Mouse (Mus musculus) retina, postnatal 1 day (tissue): ENCODE results near the gene Ica1.

ENCODE experiments used
- DNase-seq: peaks from one replicate; pipeline ENCODE4 v3.0.0-alpha.2; 2012

Ica1 gene

GRCm38 (mm10) chr6:8741659-8742058 is 36.6 kb downstream of the Ica1 start:
- DNase-seq, result peak; percentile 8

DNA sequence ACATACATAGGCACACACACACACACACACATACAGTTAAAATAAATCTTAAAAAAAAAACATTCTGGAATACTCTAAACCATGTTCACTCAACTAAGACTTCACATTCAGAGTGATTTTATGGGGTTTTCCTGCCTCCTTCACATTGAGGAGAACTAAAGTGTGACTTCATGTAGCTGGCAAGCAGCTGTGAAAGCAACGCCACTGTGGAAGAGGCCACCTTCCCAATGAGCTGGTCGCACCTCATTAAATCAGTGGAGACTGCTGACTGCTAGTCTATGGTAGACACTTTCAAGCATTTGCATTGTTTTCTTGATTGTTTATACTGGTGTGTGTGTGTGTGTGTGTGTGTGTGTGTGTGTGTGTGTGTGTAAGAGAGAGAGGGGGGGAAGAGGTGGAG is 38.2 kb downstream of the Ica1 start:
- DNase-seq, result no peak

GRCm38 (mm10) chr6:8738396-8738795 is 39.9 kb downstream of the Ica1 start:
- DNase-seq, result peak; percentile 18

GRCm38 (mm10) chr6:8736493-8736820 is 41.8 kb downstream of the Ica1 start:
- DNase-seq, result no peak

- peak; percentile 83 for DNase-seq
Measured at GRCm38 (mm10) chr6:8735657-8736492, 42.4 kb downstream of the Ica1 start.

GRCm38 (mm10) chr6:8735044-8735443 is 43.2 kb downstream of the Ica1 start:
- DNase-seq, result no peak

GRCm38 (mm10) chr6:8732492-8732891 is 45.8 kb downstream of the Ica1 start:
- DNase-seq, result peak; percentile 16

GRCm38 (mm10) chr6:8731656-8732191 is 46.6 kb downstream of the Ica1 start:
- peak; percentile 60 for DNase-seq

GRCm38 (mm10) chr6:8730433-8730832 is 47.9 kb downstream of the Ica1 start:
- DNase-seq, result no peak

GRCm38 (mm10) chr6:8727806-8728205 is 50.5 kb downstream of the Ica1 start:
- no peak for DNase-seq

DNA sequence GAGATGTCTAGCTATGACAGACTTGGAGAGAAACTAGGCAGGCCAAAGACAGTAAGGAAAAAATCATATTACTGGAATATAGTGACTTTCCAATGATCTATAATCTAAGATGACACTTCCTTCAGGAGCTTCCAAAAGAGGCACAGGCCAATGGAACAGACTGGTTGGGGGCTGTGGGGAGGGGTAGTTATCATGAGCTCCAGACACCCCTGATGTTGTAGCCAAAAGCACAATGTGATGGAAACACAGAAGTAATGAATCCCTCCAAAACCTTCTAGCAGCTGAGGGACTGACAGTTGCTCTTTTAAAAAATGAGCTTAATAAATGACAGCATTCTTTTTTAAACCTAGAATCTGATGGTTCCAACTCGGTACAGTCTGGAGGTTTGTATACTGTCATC is 52.7 kb downstream of the Ica1 start:
- DNase-seq, result no peak

- DNase-seq, result no peak
Measured at GRCm38 (mm10) chr6:8719692-8720091, 58.6 kb downstream of the Ica1 start.

DNA sequence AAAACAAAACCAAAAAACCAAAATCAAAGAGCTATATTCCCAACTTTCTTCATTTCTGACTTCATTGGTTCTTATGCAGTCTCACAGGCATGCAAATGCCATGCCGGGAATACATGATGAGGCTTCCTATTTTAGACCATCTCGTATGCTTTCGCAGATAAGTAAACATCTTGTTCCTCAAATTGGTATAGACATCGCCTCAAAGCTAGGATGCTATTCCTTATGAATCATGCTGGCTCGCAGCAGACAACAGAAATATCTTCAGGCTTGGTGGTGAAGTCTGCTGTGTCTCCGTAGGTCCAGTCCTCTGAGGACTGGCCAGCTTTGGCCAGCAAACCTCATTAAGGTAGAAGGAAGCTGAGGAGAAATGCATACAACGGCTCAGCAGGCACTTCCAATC is 60.3 kb downstream of the Ica1 start:
- DNase-seq, result no peak

- no peak for DNase-seq
Measured at GRCm38 (mm10) chr6:8716539-8716938, 61.7 kb downstream of the Ica1 start.

GRCm38 (mm10) chr6:8711246-8711645 is 67.0 kb downstream of the Ica1 start:
- no peak for DNase-seq

GRCm38 (mm10) chr6:8694636-8695514 is 83.4 kb downstream of the Ica1 start:
- peak; percentile 29 for DNase-seq

DNA sequence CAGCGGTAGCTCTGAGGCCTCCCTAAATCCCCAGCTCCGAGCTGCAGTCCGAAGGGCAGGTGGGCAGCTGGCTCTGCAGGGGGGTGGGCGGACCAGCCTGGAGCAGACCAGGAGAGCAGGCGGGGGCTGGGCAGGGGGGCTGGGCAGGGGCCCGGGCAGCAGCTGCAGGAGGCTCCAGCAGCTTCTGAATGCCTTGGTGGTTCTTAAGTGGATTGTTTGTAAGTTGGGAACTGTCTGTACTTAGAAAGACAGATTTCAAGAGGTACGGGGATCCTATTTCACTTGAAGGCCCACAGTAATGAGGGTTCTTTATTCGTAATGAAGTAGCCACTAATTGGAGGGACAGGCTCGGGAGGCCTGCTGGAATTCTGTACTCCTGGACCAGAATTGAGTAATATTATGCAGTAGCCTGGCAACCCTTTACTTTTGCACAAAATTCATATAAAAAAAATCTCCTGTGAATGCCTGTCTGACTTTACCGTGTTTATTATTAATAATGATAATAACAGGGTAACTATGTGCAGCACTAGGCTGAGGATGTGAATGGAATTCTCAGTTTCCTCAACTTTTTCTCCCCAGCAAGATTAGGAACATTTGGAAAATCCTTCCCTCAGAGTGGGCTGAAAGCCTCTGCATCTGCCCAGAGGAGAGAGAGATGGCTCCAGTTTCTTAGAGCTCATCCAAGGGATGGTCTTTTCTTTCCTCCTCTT is 84.2 kb downstream of the Ica1 start:
- peak; percentile 50 for DNase-seq

- DNase-seq, result peak; percentile 23
Measured at GRCm38 (mm10) chr6:8693141-8693881, 85.0 kb downstream of the Ica1 start.

- no peak for DNase-seq
Measured at GRCm38 (mm10) chr6:8691199-8691975, 86.9 kb downstream of the Ica1 start.

DNA sequence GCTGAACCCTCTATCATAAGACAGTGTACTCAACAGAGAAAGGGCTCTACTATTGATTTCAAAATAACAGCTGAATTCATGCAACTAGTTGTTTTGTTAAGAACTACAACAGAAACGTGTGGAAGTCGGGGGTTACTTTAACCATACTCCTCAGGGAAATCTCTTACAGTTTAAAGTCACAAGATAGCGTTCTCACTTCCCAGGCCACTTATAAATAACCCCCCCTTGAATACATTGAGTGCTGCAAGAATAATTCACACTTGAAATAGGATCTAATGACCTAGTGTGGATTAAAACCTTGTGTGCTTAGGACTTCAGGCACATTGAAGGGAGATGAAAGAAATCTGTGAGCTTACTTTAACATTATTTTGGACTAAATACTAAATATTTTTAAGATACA is 87.8 kb downstream of the Ica1 start:
- DNase-seq, result no peak
